Mouse (Mus musculus): Measurements from ENCODE around the gene Proser2. TPM values are rescaled to one million over a fixed set of nuclear protein-coding genes. Genes with fewer than 3 reads are reported as not detected.
A peak's percentile ranks its signal among the peaks of the same experiment; 100 is the strongest.
"Not testable (repeated sequence)": the region's sequence is repeated elsewhere in the genome, so short reads cannot be mapped to it uniquely, and the experiment has no call there.

Gene Proser2
- polyA plus RNA-seq, 1 experiment from 2014 or later = 5.9 TPM

DNA sequence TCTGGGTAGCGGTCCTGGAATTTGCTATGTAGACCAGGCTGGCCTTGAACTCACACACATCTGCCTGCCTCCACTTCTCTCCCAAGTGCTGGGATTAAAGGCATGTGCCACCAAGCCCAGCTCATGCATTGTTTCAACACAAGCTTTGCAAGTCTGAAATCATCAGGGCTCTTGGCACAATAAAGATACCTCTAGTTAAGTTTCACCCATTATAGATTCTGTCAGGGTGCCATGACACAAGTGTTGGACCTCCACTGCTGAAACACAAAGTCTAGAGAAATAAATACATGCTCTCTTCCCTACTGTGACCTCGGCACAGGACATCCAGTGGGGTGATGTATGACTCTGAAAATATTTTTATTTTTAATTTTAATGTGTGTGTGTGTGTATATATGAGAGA lies 24.6 kb downstream of the Proser2 start:
- no peak for ATAC-seq (ENCODE audit: insufficient read depth)
- 86% methylated on average over 2 of the region's 2 CpGs for WGBS

DNA sequence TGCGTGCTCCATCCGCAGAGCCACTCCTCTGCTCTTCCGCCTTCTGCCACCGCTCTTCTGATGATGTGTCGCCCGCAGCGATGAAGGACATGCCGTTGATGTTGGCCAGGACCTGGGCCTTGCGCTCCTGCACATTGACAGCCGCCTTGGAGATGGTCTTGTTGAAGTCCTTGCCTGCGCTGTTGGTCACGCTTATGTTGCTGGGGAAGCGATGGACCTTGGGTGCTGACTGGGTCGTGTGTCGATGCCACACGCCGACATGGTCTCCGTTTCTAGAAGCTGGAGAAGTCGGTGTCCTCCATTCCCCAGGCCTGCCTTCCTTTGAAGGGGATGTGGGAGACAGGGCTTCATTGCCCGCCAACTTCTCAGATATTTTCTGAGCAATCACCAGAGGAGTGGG lies 29.3 kb downstream of the Proser2 start:
- Histone ChIP-seq H3K27ac (ENCODE audit: low read depth) (no peak overlapping the region), H3K4me3 (ENCODE audit: low read depth, low read length) (peak overlapping the region; percentile 43), H3K9me3 (ENCODE audit: low read depth, low read length) (no peaks in the 10 kb centered on the region), H3K36me3 (ENCODE audit: insufficient read depth) (no peaks in the 10 kb centered on the region), H3K4me2 (peak overlapping the region; percentile 90), H3K4me1 (ENCODE audit: insufficient read depth) (peaks cover 16% of the 10 kb centered on the region; the same call in 1 of the 2 replicates), H3K27me3 (ENCODE audit: insufficient read depth, low read length) (peaks cover 14% of the 10 kb centered on the region; the same call in 1 of the 2 replicates), H3K9ac (peak overlapping the region; percentile 57)
- DNase-seq = no peak
- 0 out of 2 replicates have a peak, but pooled peaks have one; percentile 1 for ATAC-seq (ENCODE audit: insufficient read depth)
- 24% methylated on average over 20 of the region's 20 CpGs for WGBS
- no peak for TF ChIP-seq CTCF (IDR thresholded peaks at IDR 0.05; ENCODE audit: low read depth)

More for the DNA sequence above, 24.6 kb downstream of the Proser2 start:
- H3K9ac ChIP-seq = no peak overlapping the region
- no peaks in the 10 kb centered on the region for H3K9me3 ChIP-seq (ENCODE audit: low read depth, low read length)
- no peak for TF ChIP-seq CTCF (IDR thresholded peaks at IDR 0.05; ENCODE audit: low read depth)
- no peak overlapping the region for H3K4me3 ChIP-seq (ENCODE audit: low read depth, low read length)
- 0 out of 2 replicates have a peak, but pooled peaks cover 2% of the 10 kb centered on the region for H3K4me1 ChIP-seq (ENCODE audit: insufficient read depth)
- no peak overlapping the region for H3K4me2 ChIP-seq
- no peaks in the 10 kb centered on the region for H3K36me3 ChIP-seq (ENCODE audit: insufficient read depth)
- no peak overlapping the region for H3K27ac ChIP-seq (ENCODE audit: low read depth)
- DNase-seq = no peak
- H3K27me3 ChIP-seq (ENCODE audit: insufficient read depth, low read length) = peaks cover 11% of the 10 kb centered on the region; the same call in 1 of the 2 replicates

DNA sequence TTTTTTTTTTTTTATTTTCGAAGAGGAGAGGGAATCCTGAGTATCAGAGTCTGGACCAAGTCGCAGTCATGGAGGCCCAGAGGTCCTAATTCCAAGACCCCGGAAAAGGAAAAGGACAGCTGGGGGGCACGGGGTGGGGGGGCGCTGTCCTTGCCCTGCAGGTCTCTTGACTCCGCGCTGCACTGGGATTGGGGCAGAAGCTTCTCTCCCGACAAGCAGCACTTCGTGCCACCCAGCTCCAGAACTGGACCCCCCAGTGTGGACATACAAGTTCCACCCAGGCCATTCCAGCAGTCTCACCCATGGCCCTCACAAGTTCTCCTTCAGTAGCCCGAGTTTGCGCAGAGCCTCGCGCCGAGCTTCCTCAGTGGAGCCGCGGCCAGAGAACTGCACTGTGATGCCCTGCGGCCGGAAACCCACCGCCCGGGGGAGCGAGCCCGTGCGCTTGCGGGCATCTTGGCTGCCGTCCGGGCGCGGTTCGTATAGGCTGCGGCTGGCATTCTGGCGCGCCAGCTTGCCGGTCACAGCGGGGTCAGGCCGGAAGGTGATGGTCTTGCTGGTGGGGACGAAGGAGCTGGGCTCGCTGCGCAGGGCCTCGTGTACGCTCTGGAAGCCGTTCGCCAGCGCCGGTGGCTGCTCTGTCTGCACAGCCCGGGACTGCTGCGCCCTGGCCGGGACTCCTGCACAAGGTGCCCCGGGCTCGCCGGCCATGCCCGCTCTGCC lies 29.8 kb downstream of the Proser2 start:
- no peak for TF ChIP-seq CTCF (IDR thresholded peaks at IDR 0.05; ENCODE audit: low read depth)
- Histone ChIP-seq H3K4me2 (peak overlapping the region; percentile 90), H3K9ac (peak overlapping the region; percentile 57), H3K9me3 (ENCODE audit: low read depth, low read length) (no peaks in the 10 kb centered on the region), H3K36me3 (ENCODE audit: insufficient read depth) (no peaks in the 10 kb centered on the region), H3K27ac (ENCODE audit: low read depth) (0 out of 2 replicates have a peak overlapping the region, but pooled peaks have one; percentile 12), H3K27me3 (ENCODE audit: insufficient read depth, low read length) (peaks cover 14% of the 10 kb centered on the region; the same call in 1 of the 2 replicates), H3K4me3 (ENCODE audit: low read depth, low read length) (peak overlapping the region; percentile 43), H3K4me1 (ENCODE audit: insufficient read depth) (peaks cover 16% of the 10 kb centered on the region; the same call in 1 of the 2 replicates)
- ATAC-seq (ENCODE audit: insufficient read depth) = peak; percentile 78
- 5% methylated on average over 51 of the region's 51 CpGs for WGBS
- DNase-seq = peak; percentile 76

DNA sequence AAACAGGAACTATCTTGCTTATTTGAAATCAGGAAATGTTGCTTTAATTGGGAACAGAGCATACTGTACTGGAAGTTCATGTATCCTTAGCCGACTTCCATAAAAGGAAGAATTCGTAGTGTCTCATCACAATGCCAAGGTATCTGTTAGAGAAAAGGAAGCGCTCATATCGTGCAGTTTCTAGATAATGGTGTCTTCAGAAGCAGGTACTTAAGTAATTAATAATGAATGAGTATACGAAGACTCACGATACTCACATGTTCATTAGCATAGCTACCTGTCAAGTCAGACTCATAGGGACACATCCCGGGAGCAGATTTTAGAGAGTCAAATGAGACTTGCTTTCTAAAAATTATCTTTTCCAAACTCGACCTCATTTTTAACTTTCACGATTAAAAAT lies 30.6 kb downstream of the Proser2 start:
- no peaks in the 10 kb centered on the region for H3K9me3 ChIP-seq (ENCODE audit: low read depth, low read length)
- H3K27ac ChIP-seq (ENCODE audit: low read depth) = peak overlapping the region; percentile 70; the same call in 1 of the 2 replicates
- H3K4me2 ChIP-seq = no peak overlapping the region
- DNase-seq (no peak), ATAC-seq (ENCODE audit: insufficient read depth) (no peak)
- H3K4me3 ChIP-seq (ENCODE audit: low read depth, low read length) = no peak overlapping the region
- 56% methylated on average over 9 of the region's 9 CpGs for WGBS
- H3K27me3 ChIP-seq (ENCODE audit: insufficient read depth, low read length) = peaks cover 14% of the 10 kb centered on the region; the same call in 1 of the 2 replicates
- H3K4me1 ChIP-seq (ENCODE audit: insufficient read depth) = peaks cover 16% of the 10 kb centered on the region; the same call in 1 of the 2 replicates
- no peak for TF ChIP-seq CTCF (IDR thresholded peaks at IDR 0.05; ENCODE audit: low read depth)
- no peak overlapping the region for H3K9ac ChIP-seq
- no peaks in the 10 kb centered on the region for H3K36me3 ChIP-seq (ENCODE audit: insufficient read depth)

DNA sequence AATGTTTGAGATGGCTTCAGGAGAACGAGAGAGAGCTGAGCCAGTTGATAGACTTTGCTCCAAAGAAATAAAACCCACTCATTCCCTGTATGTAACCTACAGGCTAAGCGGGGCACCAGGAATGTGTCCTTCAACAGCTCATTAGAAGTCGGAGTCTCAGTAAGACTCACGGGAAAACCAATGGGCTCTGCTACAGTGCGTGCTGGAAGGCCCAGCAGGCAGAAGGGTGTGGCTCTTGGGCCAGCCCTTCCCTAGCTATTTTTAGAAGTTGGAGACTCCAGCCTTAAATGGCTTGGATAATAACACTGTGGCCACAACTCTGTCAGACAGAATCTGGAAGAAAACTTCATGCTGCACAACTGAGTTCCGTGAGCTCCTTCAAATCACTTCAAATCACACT lies 31.1 kb downstream of the Proser2 start:
- ATAC-seq (ENCODE audit: insufficient read depth) (peak; percentile 89), DNase-seq (peak; percentile 91)
- peaks cover 14% of the 10 kb centered on the region; the same call in 1 of the 2 replicates for H3K27me3 ChIP-seq (ENCODE audit: insufficient read depth, low read length)
- no peak overlapping the region for H3K4me3 ChIP-seq (ENCODE audit: low read depth, low read length)
- H3K9ac ChIP-seq = no peak overlapping the region
- H3K4me2 ChIP-seq = peak overlapping the region; percentile 10; the same call in 1 of the 2 replicates
- WGBS = 7% methylated on average over 6 of the region's 6 CpGs
- TF ChIP-seq CTCF (IDR thresholded peaks at IDR 0.05; ENCODE audit: low read depth) = no peak
- no peaks in the 10 kb centered on the region for H3K9me3 ChIP-seq (ENCODE audit: low read depth, low read length)
- peak overlapping the region; percentile 70 for H3K27ac ChIP-seq (ENCODE audit: low read depth)
- peaks cover 16% of the 10 kb centered on the region; the same call in 1 of the 2 replicates for H3K4me1 ChIP-seq (ENCODE audit: insufficient read depth)
- H3K36me3 ChIP-seq (ENCODE audit: insufficient read depth) = no peaks in the 10 kb centered on the region

DNA sequence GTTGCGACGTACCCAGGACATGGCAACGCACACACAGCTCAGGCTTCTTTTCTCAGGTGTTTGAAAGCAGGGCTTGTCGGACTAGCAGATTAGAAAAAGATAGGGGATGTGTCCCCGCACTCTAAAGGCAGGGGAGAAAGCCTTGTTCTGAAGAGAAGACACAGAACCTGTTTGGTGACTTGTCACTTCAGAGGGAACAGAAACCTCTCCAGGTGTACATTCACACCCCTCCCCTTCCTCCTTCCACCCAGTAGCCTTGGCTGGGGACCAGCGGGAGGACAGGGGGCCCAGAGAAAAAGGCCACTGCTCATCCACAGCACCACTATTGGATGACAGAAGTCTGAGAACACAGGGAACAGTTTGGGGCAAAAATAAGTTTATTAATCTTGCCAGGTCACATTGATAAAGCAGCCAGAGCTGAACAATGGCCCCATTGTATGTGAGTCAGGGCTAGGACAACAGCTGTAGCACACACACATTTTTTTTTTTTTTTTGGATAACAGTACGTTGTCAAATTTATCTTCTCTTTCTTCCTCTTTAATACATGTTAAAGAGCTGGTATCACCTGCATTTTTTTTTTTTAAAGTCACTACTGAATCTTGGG lies 32.8 kb downstream of the Proser2 start:
- Histone ChIP-seq H3K27me3 (ENCODE audit: insufficient read depth, low read length) (peaks cover 14% of the 10 kb centered on the region; the same call in 1 of the 2 replicates), H3K4me1 (ENCODE audit: insufficient read depth) (peaks cover 16% of the 10 kb centered on the region; the same call in 1 of the 2 replicates), H3K4me3 (ENCODE audit: low read depth, low read length) (no peak overlapping the region), H3K4me2 (no peak overlapping the region), H3K9me3 (ENCODE audit: low read depth, low read length) (no peaks in the 10 kb centered on the region), H3K36me3 (ENCODE audit: insufficient read depth) (no peaks in the 10 kb centered on the region), H3K27ac (ENCODE audit: low read depth) (no peak overlapping the region), H3K9ac (no peak overlapping the region)
- TF ChIP-seq CTCF (IDR thresholded peaks at IDR 0.05; ENCODE audit: low read depth) = no peak
- DNase-seq (peak; percentile 40), ATAC-seq (ENCODE audit: insufficient read depth) (no peak)
- WGBS = 46% methylated on average over 7 of the region's 7 CpGs

DNA sequence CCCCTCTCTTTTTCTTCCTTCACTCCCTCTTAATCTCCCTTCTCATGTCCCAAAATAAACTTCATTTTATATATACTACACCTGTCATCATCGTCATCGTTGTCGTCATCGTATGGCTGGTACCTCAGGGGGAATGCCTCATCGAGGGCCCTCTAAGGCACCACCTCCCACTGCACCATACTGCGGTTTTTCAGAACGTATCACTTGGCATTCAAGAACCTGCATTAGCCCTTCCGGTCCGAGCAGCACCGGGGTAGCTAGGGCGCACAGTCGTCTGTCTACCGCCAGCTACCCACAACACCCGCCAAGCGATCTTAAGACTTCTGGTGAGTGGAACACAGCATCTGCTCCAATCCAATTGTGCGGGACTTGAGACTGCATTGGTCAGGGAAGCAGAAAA lies 40.1 kb downstream of the Proser2 start:
- H3K9ac ChIP-seq; H3K27ac ChIP-seq (ENCODE audit: low read depth); H3K4me1 ChIP-seq (ENCODE audit: insufficient read depth); H3K36me3 ChIP-seq (ENCODE audit: insufficient read depth); H3K4me3 ChIP-seq (ENCODE audit: low read depth, low read length); ATAC-seq (ENCODE audit: insufficient read depth); H3K4me2 ChIP-seq; H3K9me3 ChIP-seq (ENCODE audit: low read depth, low read length); DNase-seq; H3K27me3 ChIP-seq (ENCODE audit: insufficient read depth, low read length): not testable (repeated sequence)
- WGBS = 73% methylated on average over 16 of the region's 16 CpGs
